Mouse (Mus musculus) cortical plate, adult 2 months (tissue): ENCODE results near the gene Fam131a.

ENCODE experiments used
- CTCF ChIP-seq: fragments of 200-500 bp; IDR thresholded peaks from 2 replicates; pipeline ENCODE4 v1.5.1; 2011; ENCODE audit warnings: mild to moderate bottlenecking, control low read depth, low read length; ENCODE audit not compliant: insufficient read depth; ENCODE audit errors: extremely low read depth
- POLR2A ChIP-seq: fragments of 200-500 bp; IDR thresholded peaks from 2 replicates; pipeline ENCODE4 v1.6.1; 2011; ENCODE audit warnings: mild to moderate bottlenecking, low read length, control low read depth; ENCODE audit not compliant: insufficient read depth; ENCODE audit errors: extremely low read depth

GRCm38 (mm10) chr16:20715566-20715965 is 22.5 kb downstream of the Fam131a start:
- no peak for TF ChIP-seq POLR2A
- TF ChIP-seq CTCF = no peak
